Mouse (Mus musculus) kidney, postnatal 14 days (tissue): Measurements from ENCODE around the gene Gm17334.
"Not testable (repeated sequence)": the region's sequence is repeated elsewhere in the genome, so short reads cannot be mapped to it uniquely, and the experiment has no call there.

ENCODE experiments used
- DNase-seq: peaks from one replicate; pipeline ENCODE4 v3.0.0; 2022; ENCODE audit warnings: mixed read lengths

Gm17334 gene

DNA sequence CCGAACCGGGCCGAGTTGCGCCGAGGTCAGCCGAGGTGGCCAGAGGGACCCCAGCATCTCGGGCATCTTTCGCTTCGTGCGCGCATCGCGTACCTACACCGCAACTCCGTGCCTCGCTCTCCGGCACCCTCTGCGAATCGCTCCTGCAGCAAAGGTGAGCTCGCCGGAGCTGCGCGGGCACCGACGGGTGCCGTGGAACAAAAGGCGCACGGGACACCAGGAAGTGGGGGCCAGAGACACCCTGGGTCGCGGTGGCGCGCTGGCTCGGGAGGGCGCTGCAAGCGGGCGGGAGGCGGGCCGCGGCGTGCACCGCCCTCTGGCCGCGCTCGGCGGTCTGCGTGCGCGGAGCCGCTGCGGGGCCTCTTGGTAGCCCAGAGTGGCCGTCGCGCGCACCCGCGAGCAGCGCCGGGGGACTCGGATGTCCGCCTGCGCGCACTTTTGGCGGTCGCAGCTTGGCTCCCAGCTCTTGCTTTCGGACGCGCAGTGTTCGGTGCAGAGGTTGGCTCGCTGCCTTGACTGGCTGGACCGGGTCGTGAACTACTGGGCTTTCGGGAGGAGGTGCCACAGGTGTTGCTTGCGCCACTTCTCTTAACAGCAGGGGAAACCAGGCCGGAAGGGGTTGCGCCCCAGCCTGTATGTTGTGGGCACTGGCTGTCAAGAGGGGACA, 2.7 kb downstream of the Gm17334 start:
- peak; percentile 86 for DNase-seq

DNA sequence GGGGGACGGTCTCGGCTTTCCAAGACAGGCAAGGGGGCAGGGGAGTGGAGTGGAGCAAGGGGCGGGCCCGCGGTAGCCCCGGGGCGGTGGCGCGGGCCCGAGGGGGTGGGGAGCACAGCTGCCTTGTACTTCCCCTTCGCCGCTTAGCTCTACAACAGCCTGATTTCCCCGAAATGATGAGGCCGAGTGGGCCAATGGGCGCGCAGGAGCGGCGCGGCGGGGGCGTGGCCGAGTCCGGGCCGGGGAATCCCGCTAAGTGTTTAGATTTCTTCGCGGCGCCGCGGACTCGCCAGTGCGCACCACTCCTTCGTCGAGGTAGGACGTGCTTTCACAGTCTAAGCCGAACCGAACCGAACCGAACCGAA, 3.2 kb downstream of the Gm17334 start, which contains the start of gene Irf1:
Irf1 (plus strand) TSS at position 255 of the 365 bp plus-strand sequence.
- DNase-seq: peak; percentile 95

DNA sequence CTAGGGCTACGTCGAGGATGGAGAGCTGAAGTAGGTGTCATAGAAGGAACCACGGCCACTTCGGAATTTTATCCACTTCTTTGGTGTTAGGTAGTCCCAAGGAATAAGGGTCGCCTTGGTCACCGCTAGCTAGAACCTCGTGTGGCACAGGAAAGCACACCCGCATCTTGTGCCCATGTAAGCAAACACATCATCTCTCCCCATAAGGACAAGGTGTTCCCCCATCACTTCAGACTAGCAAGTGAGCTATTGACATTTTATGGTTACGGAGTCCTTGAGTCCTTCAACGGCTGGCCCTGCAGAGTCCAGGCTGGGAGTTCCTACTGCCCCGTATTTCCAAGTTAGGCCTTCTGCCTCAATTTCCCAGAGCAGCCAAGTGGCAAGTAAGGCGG, 3.8 kb downstream of the Gm17334 start:
- DNase-seq: no peak

DNA sequence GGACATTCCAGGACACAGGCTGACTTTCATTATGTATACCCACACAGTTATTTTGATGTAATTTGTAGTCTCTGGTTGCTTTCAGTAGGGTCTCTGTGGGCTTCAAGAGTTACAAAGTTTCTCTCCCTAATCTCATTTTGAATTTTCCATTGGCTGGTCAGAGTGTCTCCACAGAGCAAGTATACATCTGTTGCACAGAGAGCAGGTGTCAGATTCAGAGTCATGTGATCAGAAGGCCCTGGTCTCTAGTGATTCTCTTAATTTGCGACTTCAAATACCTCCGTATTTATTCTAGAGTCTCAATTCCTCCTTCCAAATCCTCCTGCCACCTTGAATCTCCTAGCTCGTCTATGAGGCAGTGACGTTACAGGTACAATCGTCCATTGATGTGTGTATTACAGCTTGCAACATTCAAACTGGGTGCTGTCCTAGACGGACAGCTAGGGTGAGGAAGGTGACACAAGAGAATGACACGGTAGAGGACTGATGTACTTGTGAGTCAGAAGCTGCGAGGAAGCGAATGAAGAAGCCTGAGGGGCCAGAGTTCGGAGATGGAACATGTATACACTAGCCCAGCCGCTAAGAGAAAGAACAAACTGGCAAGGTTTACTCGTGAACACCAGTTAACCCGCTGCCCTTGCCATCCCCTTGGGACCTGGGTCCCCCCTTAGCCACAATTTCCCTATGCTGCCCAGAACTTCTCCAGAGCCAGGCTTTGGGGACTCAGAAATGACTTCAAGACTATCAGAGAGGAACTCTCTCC, 4.4 kb downstream of the Gm17334 start:
- no peak for DNase-seq

GRCm38 (mm10) chr11:53764581-53764980, 8.4 kb downstream of the Gm17334 start:
- no peak for DNase-seq

DNA sequence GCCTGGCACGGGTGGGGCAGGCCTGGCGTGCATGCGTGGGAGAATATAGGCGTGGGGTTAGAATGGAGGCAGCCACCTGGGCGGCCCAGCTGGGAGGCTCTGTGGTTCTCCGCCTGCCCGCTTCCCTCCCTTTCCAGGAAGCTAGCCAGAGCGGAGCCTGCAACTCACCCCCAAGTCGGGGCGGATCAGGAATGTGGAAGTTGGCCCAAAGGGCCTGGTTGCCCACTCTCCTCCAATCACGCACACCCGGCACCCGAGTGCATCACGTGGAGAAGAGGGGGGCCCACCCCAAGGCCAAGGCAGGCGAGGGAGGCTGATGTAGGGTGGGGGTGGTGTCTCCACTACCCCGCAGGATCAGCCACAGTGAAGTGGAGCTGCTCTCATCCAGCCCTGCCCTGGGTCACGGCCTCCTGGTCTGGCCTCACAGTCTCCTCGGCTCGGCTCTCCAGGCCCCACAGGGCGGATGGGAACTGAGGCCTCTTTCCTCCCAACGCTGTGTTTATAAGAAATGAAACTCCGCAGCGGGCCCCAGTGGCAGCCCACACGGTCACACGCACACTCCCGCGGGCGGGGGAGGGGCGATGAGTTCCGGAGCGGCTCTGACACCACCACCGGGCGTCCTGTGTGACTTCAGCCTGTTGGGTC, 9.4 kb downstream of the Gm17334 start:
- DNase-seq: peak; percentile 93

DNA sequence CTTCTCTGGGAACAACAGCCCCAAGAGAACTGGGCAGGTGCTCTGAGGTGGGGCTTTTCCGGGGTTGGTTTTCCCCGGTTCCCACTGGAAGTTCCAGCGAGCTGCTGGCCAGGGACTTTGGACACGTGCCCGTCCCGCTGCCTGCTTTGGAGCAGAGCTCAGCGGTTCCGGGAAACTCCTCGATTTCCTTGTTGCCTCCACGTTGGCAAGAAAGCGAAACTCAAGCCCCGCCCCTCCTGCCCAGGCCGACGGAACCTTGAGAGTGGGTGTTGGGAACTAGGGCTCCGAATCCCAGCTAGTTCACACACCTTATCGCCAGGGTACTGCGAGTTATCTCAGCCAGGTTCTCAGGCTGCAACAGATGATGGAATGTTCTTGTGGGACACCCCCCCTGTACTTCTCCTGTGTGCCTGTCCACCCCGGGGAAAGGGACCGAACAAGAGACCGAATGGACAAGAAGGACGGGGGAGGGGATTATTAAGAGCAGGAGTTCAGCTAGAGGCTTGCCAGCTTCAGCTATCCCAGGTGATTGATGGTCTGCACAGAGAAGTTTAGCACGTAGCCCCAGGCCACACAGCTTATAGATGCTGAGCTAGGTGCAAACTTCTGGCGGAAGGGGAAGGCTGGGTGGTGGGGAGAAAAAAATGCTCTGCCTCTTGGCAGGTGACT, 10.0 kb downstream of the Gm17334 start:
- peak; percentile 95 for DNase-seq

GRCm38 (mm10) chr11:53762426-53762825, 10.6 kb downstream of the Gm17334 start:
- DNase-seq: no peak

DNA sequence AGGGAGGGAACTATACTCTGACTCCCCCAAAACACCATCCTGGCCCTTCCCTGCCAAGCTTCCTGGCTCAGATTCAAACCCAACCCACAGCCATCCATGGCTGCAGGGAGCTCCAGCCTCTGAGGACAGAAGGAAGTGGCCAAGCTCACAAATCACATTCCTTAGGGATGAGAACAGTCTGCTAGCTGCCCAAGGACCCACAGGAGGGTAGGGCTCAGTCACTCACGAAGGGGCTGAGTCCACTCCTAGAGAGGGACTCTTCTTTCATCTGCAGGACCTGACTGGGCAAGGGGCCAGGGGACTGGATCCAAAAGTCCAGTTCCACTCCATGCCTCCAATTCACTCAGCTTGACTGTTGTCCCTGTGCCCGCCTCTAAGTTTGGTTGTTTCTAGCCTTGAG, 11.2 kb downstream of the Gm17334 start:
- peak; percentile 94 for DNase-seq

GRCm38 (mm10) chr11:53761284-53761683, 11.7 kb downstream of the Gm17334 start:
- no peak for DNase-seq

DNA sequence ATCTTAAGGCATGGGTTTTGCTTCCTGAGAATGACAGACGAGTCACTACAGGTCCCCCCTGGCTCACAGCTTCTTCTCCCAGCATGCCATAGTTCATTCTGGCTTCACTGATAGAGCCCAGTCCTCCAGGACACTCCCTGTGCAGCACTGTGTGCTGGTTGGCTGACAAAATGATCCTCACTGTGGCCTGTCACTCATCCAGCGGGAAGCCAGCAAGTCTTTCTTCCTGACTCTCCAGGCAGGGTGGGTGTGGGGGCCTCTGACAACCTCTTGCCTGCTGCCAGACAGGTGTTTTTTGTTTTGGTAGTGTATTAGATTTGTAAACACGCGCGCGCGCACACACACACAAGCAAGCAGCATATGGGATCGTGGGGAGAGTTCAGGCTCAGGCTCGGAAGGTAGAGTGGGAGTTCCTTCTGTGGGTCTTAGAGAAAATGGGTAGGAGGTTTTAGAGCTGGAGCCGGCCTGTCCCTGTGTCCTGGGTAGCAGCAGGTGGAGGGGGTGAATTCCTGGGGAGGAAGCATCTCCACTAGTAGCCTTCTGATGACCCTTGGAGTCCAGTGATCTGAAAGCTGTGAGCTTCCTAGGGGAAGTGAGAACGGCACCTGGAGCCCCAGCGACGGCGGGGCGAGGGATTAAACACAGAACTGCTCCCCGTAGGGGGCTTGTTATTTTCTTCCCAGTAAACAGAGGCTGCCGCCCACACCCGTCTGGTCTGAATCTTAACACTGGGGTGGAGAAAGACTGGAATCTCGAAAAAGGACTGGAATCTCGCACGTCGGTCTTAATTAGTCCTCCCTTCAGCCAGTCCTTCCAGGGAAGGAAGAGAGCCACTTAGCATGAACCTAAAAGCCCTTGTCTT, 13.2 kb downstream of the Gm17334 start:
- no peak for DNase-seq

- DNase-seq: peak; percentile 47
Measured at GRCm38 (mm10) chr11:53758791-53759351, 14.1 kb downstream of the Gm17334 start.

DNA sequence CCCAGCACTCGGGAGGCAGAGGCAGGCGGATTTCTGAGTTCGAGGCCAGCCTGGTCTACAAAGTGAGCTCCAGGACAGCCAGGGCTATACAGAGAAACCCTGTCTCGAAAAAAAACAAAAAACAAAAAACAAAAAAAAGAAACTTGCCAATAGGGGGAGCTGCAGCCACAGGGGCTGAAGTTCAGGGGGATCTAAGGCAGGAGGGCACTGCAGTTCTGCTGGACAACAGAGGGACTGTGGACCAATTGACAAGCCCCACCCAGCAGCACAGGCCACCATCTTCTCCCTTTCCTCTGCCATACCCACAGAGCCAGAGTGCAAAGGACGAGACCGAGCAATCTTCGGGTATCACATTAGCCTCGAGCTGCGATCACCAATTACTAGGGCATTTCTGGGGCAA, 15.0 kb downstream of the Gm17334 start:
- DNase-seq: not testable (repeated sequence)

- DNase-seq: no peak
Measured at GRCm38 (mm10) chr11:53757612-53758011, 15.4 kb downstream of the Gm17334 start.

GRCm38 (mm10) chr11:53755011-53755595, 17.9 kb downstream of the Gm17334 start:
- DNase-seq: no peak

DNA sequence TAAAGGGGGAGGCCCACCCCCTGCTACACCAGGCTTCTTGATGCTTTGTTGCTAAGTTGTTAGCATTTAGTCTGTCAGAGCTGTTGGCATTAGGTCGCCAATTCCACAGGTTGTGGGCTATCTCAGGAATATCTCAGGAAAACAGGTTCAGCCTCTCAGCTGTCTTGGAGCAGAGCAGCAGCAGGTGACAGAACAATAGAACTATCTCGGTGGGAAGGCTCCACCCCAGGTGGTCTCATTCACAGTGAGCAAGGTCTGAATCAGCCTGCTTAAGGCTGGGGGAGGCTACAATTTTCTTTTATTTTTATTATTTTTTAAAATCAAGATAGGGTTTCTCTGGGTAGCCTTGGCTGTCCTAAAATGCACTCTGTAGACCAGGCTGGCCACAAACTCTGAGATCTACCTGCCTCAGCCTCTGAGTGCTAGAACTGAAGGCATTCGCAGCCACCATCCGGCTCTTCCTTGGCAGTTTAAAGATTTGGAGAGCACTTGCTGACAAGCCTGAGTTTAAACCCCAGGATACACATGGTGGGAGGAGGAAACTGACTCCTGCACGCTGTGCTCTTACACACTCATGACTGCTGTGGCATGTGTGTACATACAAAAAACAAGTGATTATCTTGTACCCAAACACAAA, 23.2 kb downstream of the Gm17334 start:
- no peak for DNase-seq

DNA sequence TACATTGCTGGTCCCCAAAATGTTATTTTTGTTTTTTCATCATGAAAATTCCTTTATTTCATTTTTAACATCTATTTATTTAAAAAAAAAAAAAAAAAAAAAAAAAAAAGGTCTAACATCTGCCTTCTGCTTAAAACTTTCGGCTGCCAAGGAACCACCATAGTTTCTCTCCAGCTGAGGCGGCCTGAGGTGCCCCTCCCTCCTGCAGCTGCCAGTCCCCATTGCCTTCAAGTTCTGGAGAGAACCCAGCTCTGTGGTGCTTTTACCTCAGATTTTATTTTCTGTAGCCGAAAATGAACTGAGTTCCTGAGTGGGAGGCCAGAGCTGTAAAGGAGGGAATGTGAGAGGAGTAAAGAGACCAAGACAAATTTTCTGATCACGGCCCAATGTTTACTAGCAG, 23.7 kb downstream of the Gm17334 start:
- DNase-seq: no peak

DNA sequence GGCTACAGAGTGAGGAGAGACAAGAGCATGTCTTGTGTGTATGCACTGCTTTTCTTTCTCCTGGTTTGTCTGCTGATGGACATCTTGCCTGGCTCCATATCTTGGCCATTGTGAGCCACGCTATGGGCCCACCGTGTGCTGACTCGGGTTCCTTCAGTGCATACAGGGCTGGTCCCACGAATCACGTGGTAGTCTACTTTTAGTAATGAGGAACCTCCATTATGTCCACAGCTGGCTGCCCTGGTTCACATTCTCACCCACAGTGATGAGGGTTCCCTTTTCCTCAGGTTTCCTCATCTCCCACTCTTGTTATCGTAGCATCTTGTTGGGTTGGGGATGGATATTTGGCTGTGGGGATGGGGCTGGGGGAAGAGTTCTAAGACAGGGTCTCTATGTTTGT, 24.4 kb downstream of the Gm17334 start:
- no peak for DNase-seq

- DNase-seq: no peak
Measured at GRCm38 (mm10) chr11:53747985-53748384, 25.0 kb downstream of the Gm17334 start.

DNA sequence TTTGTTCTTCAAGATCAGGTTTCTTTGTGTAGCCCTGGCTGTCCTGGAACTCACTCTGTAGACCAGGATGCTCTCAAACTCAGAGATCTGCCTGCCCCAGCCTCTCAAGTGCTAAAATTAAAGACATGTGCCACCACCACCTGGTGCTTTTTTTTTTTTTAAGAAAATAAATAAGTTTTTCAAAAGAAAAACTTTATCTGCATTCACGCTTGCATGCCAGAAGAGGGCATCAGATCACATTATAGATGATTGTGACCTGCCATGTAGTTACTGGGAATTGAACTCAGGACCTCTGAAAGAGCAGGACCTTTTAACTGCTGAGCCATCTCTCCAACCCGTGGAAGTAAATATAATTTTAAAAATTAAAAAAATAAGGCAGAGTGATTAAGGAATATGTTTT, 27.7 kb downstream of the Gm17334 start:
- DNase-seq: no peak

- peak; percentile 38 for DNase-seq
Measured at GRCm38 (mm10) chr11:53742353-53742752, 30.6 kb downstream of the Gm17334 start.
